ENCODE assay signal across 8 mouse cellular contexts in the genomic region with DNA sequence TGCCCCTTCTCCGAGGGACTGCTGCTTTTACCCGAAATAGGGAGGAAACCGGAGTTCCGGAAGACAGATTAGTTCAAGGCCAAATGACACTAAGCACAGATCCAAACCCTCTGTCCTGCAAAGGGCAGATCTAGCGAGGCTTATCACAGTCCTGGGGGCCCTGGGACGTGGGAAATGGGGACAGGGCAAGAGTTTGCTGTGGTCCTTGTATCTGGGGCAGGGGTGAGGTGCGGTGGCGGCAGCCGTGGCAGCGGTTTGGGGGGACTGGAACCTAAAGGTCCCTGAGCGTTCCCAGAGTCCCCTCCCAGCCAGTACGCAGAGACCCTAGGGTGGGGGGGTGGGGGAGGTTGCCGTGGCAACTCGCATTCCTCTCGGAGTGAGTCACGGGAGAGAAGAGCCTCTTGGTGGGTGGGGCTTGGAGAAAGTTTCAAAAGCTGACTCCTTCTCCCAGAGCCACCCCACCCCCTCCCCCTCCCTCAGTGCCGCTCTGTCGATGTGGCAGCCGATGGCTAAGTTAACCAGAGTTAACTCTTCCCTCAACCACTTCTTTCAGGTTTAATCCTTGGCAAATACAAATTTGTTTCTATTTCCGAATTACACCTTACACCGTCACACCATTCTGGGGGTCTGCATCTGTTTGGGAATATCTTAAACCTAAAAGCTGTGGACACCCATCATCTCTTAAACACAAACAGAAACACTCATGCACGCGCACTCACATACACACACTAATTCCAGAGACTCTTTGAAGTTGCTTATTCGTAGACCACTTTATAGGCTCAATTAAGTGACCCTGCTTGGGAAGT. TPM values are rescaled to one million over a fixed set of nuclear protein-coding genes. Genes with fewer than 3 reads are reported as not detected.
DNase-seq lines count a peak whose midpoint lies in the region; ATAC-seq lines count a peak whose summit lies in the region.

No protein-coding gene starts in this region.

- peak overlapping the region; percentile 79 for H3K4me2 ChIP-seq in embryonic facial prominence, embryonic 11.5 days (ENCODE audit: low read depth, low read length)
- H3K4me2 ChIP-seq in heart, embryonic 15.5 days: peak overlapping the region; percentile 83
- peak overlapping the region; percentile 59 for H3K4me2 ChIP-seq in midbrain, embryonic 12.5 days (replicated peaks)

- H3K4me3 ChIP-seq in embryonic facial prominence, embryonic 11.5 days (ENCODE audit: low read depth, low read length): peak overlapping the region; percentile 55
- peak overlapping the region; percentile 66 for H3K4me3 ChIP-seq in heart, embryonic 15.5 days
- peak overlapping the region; percentile 41 for H3K4me3 ChIP-seq in midbrain, embryonic 12.5 days

- ATAC-seq in embryonic facial prominence, embryonic 11.5 days (replicated peaks; ENCODE audit: insufficient number of reproducible peaks, low FRiP score, low TSS enrichment, low read depth): peak; percentile 44
- ATAC-seq in heart, embryonic 15.5 days (replicated peaks; ENCODE audit: insufficient number of reproducible peaks, insufficient read depth, low FRiP score, low read depth): peak; percentile 75
- ATAC-seq in midbrain, embryonic 12.5 days (ENCODE audit: low FRiP score, low read depth): peak; percentile 77

- H3K9me3 ChIP-seq in embryonic facial prominence, embryonic 11.5 days (replicated peaks; ENCODE audit: control insufficient read depth, low read length): no peaks in the 10 kb centered on the region
- H3K9me3 ChIP-seq in heart, embryonic 15.5 days (replicated peaks): no peaks in the 10 kb centered on the region
- no peaks in the 10 kb centered on the region for H3K9me3 ChIP-seq in midbrain, embryonic 12.5 days

- H3K27me3 ChIP-seq in embryonic facial prominence, embryonic 11.5 days (ENCODE audit: control insufficient read depth, insufficient read depth, low read length): no peaks in the 10 kb centered on the region
- H3K27me3 ChIP-seq in heart, embryonic 15.5 days: no peaks in the 10 kb centered on the region
- H3K27me3 ChIP-seq in midbrain, embryonic 12.5 days: peaks cover 4% of the 10 kb centered on the region; the same call in 1 of the 2 replicates

- peak; percentile 71 for DNase-seq in gastrocnemius, adult 18-20 months (ENCODE audit: low spot score)
- DNase-seq in gastrocnemius, postnatal 10 days: no peak
- DNase-seq in embryonic facial prominence, embryonic 11.5 days (ENCODE audit: low spot score): peak; percentile 91
- DNase-seq in kidney, postnatal 4 days: peak; percentile 62 to 77
- DNase-seq in layer of hippocampus, adult 8-10 months (ENCODE audit: low spot score in 2 of 2): no peak
- no peak for DNase-seq in thymus, postnatal 36 days

- peak overlapping the region; percentile 74 for H3K9ac ChIP-seq in embryonic facial prominence, embryonic 11.5 days (replicated peaks; ENCODE audit: low read length)
- H3K9ac ChIP-seq in heart, embryonic 15.5 days: peak overlapping the region; percentile 83
- peak overlapping the region; percentile 61 for H3K9ac ChIP-seq in midbrain, embryonic 12.5 days (replicated peaks)

- H3K36me3 ChIP-seq in embryonic facial prominence, embryonic 11.5 days (replicated peaks; ENCODE audit: control insufficient read depth, insufficient read depth, low read depth, low read length): no peaks in the 10 kb centered on the region
- 0 out of 2 replicates have a peak, but pooled peaks cover 2% of the 10 kb centered on the region for H3K36me3 ChIP-seq in heart, embryonic 15.5 days
- H3K36me3 ChIP-seq in midbrain, embryonic 12.5 days: no peaks in the 10 kb centered on the region

- whole genome bisulfite sequencing in embryonic facial prominence, embryonic 11.5 days: 1% methylated on average over 24 of the region's 24 CpGs
- WGBS in heart, embryonic 15.5 days: under 1% methylated on average over 22 of the region's 24 CpGs
- WGBS in midbrain, embryonic 12.5 days: under 1% methylated on average over 24 of the region's 24 CpGs

- H3K4me1 ChIP-seq in embryonic facial prominence, embryonic 11.5 days (ENCODE audit: control insufficient read depth, insufficient read depth, low read length): peaks cover 6% of the 10 kb centered on the region; the same call in 1 of the 2 replicates
- H3K4me1 ChIP-seq in heart, embryonic 15.5 days (replicated peaks): peaks cover 57% of the 10 kb centered on the region
- H3K4me1 ChIP-seq in midbrain, embryonic 12.5 days: peaks cover 40% of the 10 kb centered on the region

- H3K27ac ChIP-seq in embryonic facial prominence, embryonic 11.5 days (replicated peaks; ENCODE audit: low read depth, low read length): peak overlapping the region; percentile 80
- peak overlapping the region; percentile 94 for H3K27ac ChIP-seq in heart, embryonic 15.5 days
- H3K27ac ChIP-seq in midbrain, embryonic 12.5 days (replicated peaks): peak overlapping the region; percentile 84; the same call in 1 of the 2 replicates

RNA-seq across cellular contexts. Expression of a gene that starts 4.9 kb away (rescaled TPM):
- total RNA-seq in gastrocnemius, adult 18-20 months (2021): 100 to 1,000 TPM; 141 to 200 TPM
- total RNA-seq in gastrocnemius, postnatal 10 days (2021): 1,000 to 10,000 TPM; 2,118 to 2,804 TPM
- polyA plus RNA-seq in embryonic facial prominence, embryonic 11.5 days (2014; fragmentation: Nextera tagmentation; extraction: Ambion mirVana): 423 and 462 TPM in 2 replicates
- 1,914 and 2,149 TPM in 2 replicates for polyA plus RNA-seq in heart, embryonic 15.5 days (2015; fragmentation: Nextera tagmentation; extraction: Ambion mirVana)
- 470 and 579 TPM in 2 replicates for polyA plus RNA-seq in midbrain, embryonic 12.5 days (2016; fragmentation: Nextera tagmentation; extraction: Ambion mirVana)
- 100 to 1,000 TPM; 259 to 443 (median 324) TPM for total RNA-seq in layer of hippocampus, adult 8-10 months (2022)

RNA-seq across cellular contexts. Expression of a gene that starts 42.9 kb away (rescaled TPM):
- 10 to 100 TPM; 38.2 to 40.3 TPM for total RNA-seq in gastrocnemius, adult 18-20 months (2021)
- total RNA-seq in gastrocnemius, postnatal 10 days (2021): 10 to 100 TPM; 66.8 to 84.1 TPM
- polyA plus RNA-seq in embryonic facial prominence, embryonic 11.5 days (2014; fragmentation: Nextera tagmentation; extraction: Ambion mirVana): 243 and 262 TPM in 2 replicates
- polyA plus RNA-seq in heart, embryonic 15.5 days (2015; fragmentation: Nextera tagmentation; extraction: Ambion mirVana): 252 and 260 TPM in 2 replicates
- polyA plus RNA-seq in midbrain, embryonic 12.5 days (2016; fragmentation: Nextera tagmentation; extraction: Ambion mirVana): 232 and 237 TPM in 2 replicates
- total RNA-seq in layer of hippocampus, adult 8-10 months (2022): 100 to 1,000 TPM in 2 of 4 experiments, 10 to 100 TPM in 2; 82.1 to 124 (median 98.0) TPM

RNA-seq across cellular contexts. Expression of a gene that starts 51.4 kb away (rescaled TPM):
- 10 to 100 TPM; 50.7 to 55.5 TPM for total RNA-seq in gastrocnemius, adult 18-20 months (2021)
- total RNA-seq in gastrocnemius, postnatal 10 days (2021): 10 to 100 TPM; 66.0 to 69.4 TPM
- 261 and 263 TPM in 2 replicates for polyA plus RNA-seq in embryonic facial prominence, embryonic 11.5 days (2014; fragmentation: Nextera tagmentation; extraction: Ambion mirVana)
- 94.4 and 105 TPM in 2 replicates for polyA plus RNA-seq in heart, embryonic 15.5 days (2015; fragmentation: Nextera tagmentation; extraction: Ambion mirVana)
- 209 and 215 TPM in 2 replicates for polyA plus RNA-seq in midbrain, embryonic 12.5 days (2016; fragmentation: Nextera tagmentation; extraction: Ambion mirVana)
- total RNA-seq in layer of hippocampus, adult 8-10 months (2022): 10 to 100 TPM; 36.2 to 37.6 (median 37.0) TPM

Comparison
In these comparisons a context has a peak if more than half of its experiments do, and no peak if none do; other contexts are left out.
1. DNase-seq: peak in gastrocnemius, adult 18-20 months (single experiment), embryonic facial prominence, embryonic 11.5 days (single experiment) and kidney, postnatal 4 days (2 of 2); none in gastrocnemius, postnatal 10 days (single experiment), layer of hippocampus, adult 8-10 months (0 of 2) and thymus, postnatal 36 days (0 of 2).
2. RNA of a gene that starts 4.9 kb away (total RNA-seq): 2,118 to 2,804 TPM in gastrocnemius, postnatal 10 days; 259 to 443 TPM in layer of hippocampus, adult 8-10 months and 141 to 200 TPM in gastrocnemius, adult 18-20 months; every median in the first group is over 4 times any median in the second.
3. Peak in every context shown above with its lines, with median percentiles within 50 percentile points of each other: ATAC-seq, H3K27ac ChIP-seq, H3K4me2 ChIP-seq, H3K4me3 ChIP-seq and H3K9ac ChIP-seq.